Mouse (Mus musculus) forebrain, embryonic 16.5 days (tissue): ENCODE data around the gene Ebpl. TPM values are rescaled to one million over a fixed set of nuclear protein-coding genes. Genes with fewer than 3 reads are reported as not detected.

Experiments
- ATAC-seq: fragments of 200-750 bp; cut with Nextera tagmentation; 2 replicates; pipeline ENCODE4 v1.8.0; 2017; ENCODE audit warnings: mild to moderate bottlenecking, moderate library complexity
- H3K27ac ChIP-seq: fragments of 300-500 bp; sonication (generic); 2 replicates; pipeline ENCODE4 v1.5.1; 2014; ENCODE audit warnings: low read length, control low read depth
- H3K27me3 ChIP-seq: fragments of 300-500 bp; sonication (generic); replicated peaks from 2 replicates; pipeline ENCODE4 v1.6.1; 2014; ENCODE audit warnings: low read length; ENCODE audit not compliant: control insufficient read depth, insufficient read depth
- H3K36me3 ChIP-seq: fragments of 300-500 bp; sonication (generic); 2 replicates; pipeline ENCODE4 v1.6.1; 2014; ENCODE audit not compliant: control insufficient read depth, insufficient read depth
- H3K4me1 ChIP-seq: fragments of 300-500 bp; sonication (generic); replicated peaks from 2 replicates; pipeline ENCODE4 v1.6.1; 2014; ENCODE audit warnings: low read length; ENCODE audit not compliant: control insufficient read depth, insufficient read depth
- H3K4me2 ChIP-seq: fragments of 300-500 bp; sonication (generic); 2 replicates; pipeline ENCODE4 v1.6.1; 2014; ENCODE audit warnings: mild to moderate bottlenecking, low read length, control low read depth
- H3K4me3 ChIP-seq: fragments of 300-500 bp; sonication (generic); replicated peaks from 2 replicates; pipeline ENCODE4 v1.5.1; 2014; ENCODE audit warnings: mild to moderate bottlenecking, low read length, control low read depth
- H3K9ac ChIP-seq: fragments of 300-500 bp; sonication (generic); replicated peaks from 2 replicates; pipeline ENCODE4 v1.6.1; 2014; ENCODE audit warnings: low read depth, low read length, control low read depth
- H3K9me3 ChIP-seq: fragments of 300-500 bp; sonication (generic); 2 replicates; pipeline ENCODE4 v1.6.1; 2016; ENCODE audit warnings: low read length; ENCODE audit not compliant: control insufficient read depth
- WGBS: fragments of 180-500 bp; shearing (Covaris S2); extraction: QIAGEN DNeasy Blood & Tissue Kit; methylation state at CpG from one replicate; pipeline ENCODE4 v1.1.7; 2014; 5-methylcytosine and 5-hydroxymethylcytosine counted together
- polyA plus RNA-seq: library from polyadenylated mRNA; unstranded; fragments of >200 nt; fragmentation: Nextera tagmentation; extraction: Ambion mirVana; gene quantifications from 2 replicates; pipeline ENCODE4 v1.2.1, GENCODE M21; 2015

Gene Ebpl
- polyA plus RNA-seq, 1 experiment from 2014 or later = 10.3 TPM

DNA sequence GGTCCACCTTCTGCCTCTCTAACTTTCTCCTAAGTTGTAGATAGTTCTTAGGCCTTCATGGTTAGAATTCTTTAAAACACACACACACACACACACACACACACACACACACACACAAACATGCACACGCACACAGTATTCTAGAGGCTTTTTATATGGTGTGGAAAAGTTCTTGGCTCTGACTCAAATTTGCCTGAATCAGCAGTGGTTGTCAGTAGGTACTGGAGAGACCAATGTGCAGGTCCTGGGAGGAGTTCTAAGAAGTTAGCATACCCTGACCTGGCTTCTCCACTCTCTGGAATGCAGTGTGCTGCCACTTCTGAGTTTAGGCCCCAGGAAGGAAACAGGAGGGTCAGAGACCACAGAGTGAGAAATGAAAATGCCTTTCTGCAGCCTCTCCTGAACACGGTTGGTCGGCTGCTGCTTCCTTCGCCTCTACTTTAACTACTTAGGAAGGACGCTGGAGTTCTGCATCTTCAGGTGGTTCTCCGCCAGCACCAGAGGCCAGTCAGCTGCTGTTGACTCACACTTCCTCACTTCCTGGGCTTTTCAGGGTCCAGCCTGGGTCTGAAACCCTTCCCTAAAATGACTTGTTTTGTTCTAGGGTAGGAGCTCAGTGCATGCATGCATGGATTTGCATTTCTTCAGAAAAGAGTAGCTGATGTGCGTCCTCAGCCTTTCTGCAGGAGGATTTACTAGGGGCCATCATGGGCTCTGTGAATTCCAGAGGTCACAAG is 50.0 kb downstream of the Ebpl start:
- WGBS = 81% methylated on average over 7 of the region's 7 CpGs
- Histone ChIP-seq H3K4me1 (peaks cover 5% of the 10 kb centered on the region; the same call in 1 of the 2 replicates), H3K4me2 (no peak overlapping the region), H3K9me3 (no peaks in the 10 kb centered on the region), H3K9ac (no peak overlapping the region), H3K27ac (no peak overlapping the region), H3K4me3 (no peak overlapping the region), H3K27me3 (no peaks in the 10 kb centered on the region), H3K36me3 (no peaks in the 10 kb centered on the region)
- no peak for ATAC-seq

DNA sequence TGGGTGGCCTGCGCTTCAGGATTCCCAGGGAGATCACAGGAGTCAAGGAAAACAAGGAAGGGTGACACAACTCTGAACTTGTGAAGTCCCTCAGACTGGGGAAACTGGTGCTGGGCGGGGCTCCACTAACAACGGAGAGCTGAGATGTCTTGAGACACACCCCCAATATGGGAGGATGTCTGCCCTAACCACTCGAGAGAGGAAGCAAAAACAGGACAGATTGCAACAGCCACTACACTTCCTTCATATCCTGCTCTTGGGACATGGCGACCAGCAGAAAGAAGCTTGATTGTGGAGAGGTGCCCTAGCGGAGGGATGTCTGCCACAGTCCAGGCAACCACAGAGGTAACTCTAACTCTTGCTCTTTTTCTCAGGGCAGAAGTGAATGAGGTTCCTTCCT is 50.6 kb downstream of the Ebpl start, which contains the start of gene Arl11:
Gene Arl11 (plus strand): TSS at position 161 of the 400 bp plus-strand sequence.
- Histone ChIP-seq H3K27ac (no peak within 1 kb of the TSS), H3K4me1 (peaks cover 5% of the 10 kb centered on the region; the same call in 1 of the 2 replicates), H3K9ac (no peak within 1 kb of the TSS), H3K27me3 (no peaks in the 10 kb centered on the region), H3K9me3 (no peaks in the 10 kb centered on the region), H3K4me2 (no peak within 1 kb of the TSS), H3K36me3 (no peaks in the 10 kb centered on the region), H3K4me3 (no peak within 1 kb of the TSS)
- WGBS = 74% methylated on average over 6 of the region's 6 CpGs
- no peak for ATAC-seq

DNA sequence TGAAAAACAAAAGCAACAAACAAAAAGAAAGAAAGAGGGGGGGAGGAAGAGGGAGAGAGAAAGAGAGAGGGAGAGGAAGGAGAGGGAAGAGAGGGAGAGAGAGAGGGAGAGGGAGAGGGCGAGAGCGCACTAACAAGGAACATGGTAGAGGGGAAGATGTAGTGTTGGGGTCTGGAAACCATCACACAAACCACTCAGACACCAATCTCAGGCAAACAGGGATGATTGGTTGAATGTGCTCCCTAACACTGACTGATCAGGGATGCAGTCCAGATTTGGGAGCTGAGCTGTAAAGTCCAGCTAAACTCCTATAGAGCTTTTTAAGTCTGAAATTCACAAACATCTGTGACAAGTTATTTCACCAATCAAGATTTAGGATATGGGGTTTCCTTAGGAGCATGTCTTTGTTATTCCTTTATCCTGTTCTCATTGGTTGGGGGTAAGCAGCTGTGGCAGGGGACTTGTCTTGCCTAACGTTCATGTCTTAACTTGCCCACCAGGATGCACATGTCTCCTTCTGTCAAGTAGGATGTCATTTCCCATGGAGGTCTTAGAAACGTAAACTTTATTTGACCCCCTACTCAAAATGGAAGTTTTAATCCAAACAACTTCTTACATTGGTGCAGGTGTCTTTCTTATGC is 56.1 kb downstream of the Ebpl start:
- Histone ChIP-seq H3K9ac (no peak overlapping the region), H3K27me3 (no peaks in the 10 kb centered on the region), H3K27ac (no peak overlapping the region), H3K9me3 (no peaks in the 10 kb centered on the region), H3K36me3 (no peaks in the 10 kb centered on the region), H3K4me2 (no peak overlapping the region), H3K4me1 (no peaks in the 10 kb centered on the region), H3K4me3 (no peak overlapping the region)
- WGBS = 80% methylated on average over 4 of the region's 4 CpGs
- no peak for ATAC-seq

DNA sequence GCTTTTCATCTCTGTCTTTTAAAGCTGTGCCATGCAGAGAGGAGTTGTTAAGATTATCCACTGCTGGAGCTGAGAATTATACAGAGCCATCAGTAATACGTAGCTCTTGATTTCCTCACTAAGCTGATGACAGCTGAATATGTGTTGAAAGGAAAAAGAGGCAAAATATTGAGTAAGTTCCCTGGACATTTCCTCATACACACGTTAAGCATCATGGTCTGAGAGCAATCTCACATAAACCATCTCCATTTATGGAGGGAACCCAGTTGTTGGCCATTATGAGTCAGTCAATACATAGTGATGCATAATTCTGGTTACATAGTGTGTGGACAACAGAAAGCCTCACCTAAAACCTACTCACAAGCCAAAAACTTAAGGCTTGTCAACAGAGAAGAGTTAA is 57.8 kb downstream of the Ebpl start:
- Histone ChIP-seq H3K27ac (no peak overlapping the region), H3K4me2 (no peak overlapping the region), H3K9me3 (no peaks in the 10 kb centered on the region), H3K9ac (no peak overlapping the region), H3K36me3 (no peaks in the 10 kb centered on the region), H3K27me3 (no peaks in the 10 kb centered on the region), H3K4me3 (no peak overlapping the region), H3K4me1 (no peaks in the 10 kb centered on the region)
- 72% methylated on average over 2 of the region's 2 CpGs for WGBS
- ATAC-seq = no peak

DNA sequence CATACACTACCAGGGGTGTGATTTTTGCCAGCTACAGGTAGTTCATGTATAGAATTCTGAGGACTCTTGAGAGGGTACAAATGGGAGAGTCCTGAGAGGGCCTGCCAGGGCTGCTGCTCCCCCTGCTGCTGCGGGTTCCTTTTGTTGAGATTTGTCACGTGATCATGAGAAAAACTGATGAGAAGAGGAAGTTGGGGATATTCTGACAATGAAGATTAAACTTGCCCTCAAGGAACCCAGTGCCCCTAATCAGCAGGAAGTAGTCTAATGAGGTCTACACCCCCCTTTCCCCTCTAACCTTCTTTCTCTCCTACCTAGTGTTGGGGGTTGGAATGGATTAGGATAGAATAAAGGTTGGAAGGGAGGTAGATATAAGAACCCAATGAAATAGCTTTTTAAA is 58.9 kb downstream of the Ebpl start:
- Histone ChIP-seq H3K4me3 (no peak overlapping the region), H3K4me1 (no peaks in the 10 kb centered on the region), H3K27ac (no peak overlapping the region), H3K9ac (no peak overlapping the region), H3K36me3 (no peaks in the 10 kb centered on the region), H3K9me3 (no peaks in the 10 kb centered on the region), H3K4me2 (no peak overlapping the region), H3K27me3 (no peaks in the 10 kb centered on the region)
- 44% methylated on average over 2 of the region's 2 CpGs for WGBS
- no peak for ATAC-seq

DNA sequence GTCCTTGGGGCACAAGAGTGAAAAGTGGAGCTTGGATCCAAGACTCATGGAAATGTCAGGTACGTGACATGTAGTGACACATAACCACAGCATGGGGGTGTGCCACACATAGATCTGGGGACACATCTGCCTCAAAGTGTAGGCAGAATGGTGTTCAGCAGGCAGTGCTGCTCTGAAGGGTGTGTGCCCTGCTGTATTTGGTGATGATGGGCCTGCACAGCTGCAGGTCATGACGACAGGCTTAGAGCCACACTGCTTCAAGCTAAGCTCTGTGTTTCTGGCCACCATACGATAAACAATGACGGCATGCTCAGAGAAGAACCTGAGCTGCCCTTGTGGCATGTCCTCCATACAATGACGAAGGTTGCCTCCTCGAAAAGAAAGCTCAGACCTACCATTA is 60.4 kb downstream of the Ebpl start:
- Histone ChIP-seq H3K36me3 (no peaks in the 10 kb centered on the region), H3K9ac (no peak overlapping the region), H3K9me3 (no peaks in the 10 kb centered on the region), H3K4me2 (no peak overlapping the region), H3K27ac (no peak overlapping the region), H3K4me1 (no peaks in the 10 kb centered on the region), H3K4me3 (no peak overlapping the region), H3K27me3 (no peaks in the 10 kb centered on the region)
- 94% methylated on average over 6 of the region's 6 CpGs for WGBS
- ATAC-seq = no peak

DNA sequence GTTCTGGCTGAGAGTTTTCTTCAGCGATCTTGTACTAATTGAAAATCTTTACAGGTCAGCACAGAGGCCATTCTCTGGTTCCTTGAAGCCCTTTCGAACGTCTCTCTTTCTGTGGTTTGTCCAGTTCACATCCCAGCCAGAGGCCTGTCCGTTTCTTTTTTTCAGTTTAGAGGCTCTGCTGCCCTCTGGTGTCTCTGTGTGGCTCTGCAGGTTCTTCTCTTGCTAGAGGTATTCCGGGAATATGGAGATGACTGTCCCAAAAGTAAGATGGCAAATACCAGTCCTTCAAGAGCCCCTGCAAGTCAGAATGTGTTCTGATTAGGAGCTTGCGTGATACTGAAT is 65.5 kb downstream of the Ebpl start:
- no peaks in the 10 kb centered on the region for H3K36me3 ChIP-seq
- H3K4me3 ChIP-seq = no peak overlapping the region
- no peak for ATAC-seq
- H3K9me3 ChIP-seq = no peaks in the 10 kb centered on the region
- peaks cover 6% of the 10 kb centered on the region for H3K4me1 ChIP-seq
- 14% methylated on average over 6 of the region's 6 CpGs for WGBS
- H3K4me2 ChIP-seq = peak overlapping the region; percentile 25; the same call in 1 of the 2 replicates
- no peak overlapping the region for H3K9ac ChIP-seq
- H3K27ac ChIP-seq = no peak overlapping the region
- no peaks in the 10 kb centered on the region for H3K27me3 ChIP-seq

DNA sequence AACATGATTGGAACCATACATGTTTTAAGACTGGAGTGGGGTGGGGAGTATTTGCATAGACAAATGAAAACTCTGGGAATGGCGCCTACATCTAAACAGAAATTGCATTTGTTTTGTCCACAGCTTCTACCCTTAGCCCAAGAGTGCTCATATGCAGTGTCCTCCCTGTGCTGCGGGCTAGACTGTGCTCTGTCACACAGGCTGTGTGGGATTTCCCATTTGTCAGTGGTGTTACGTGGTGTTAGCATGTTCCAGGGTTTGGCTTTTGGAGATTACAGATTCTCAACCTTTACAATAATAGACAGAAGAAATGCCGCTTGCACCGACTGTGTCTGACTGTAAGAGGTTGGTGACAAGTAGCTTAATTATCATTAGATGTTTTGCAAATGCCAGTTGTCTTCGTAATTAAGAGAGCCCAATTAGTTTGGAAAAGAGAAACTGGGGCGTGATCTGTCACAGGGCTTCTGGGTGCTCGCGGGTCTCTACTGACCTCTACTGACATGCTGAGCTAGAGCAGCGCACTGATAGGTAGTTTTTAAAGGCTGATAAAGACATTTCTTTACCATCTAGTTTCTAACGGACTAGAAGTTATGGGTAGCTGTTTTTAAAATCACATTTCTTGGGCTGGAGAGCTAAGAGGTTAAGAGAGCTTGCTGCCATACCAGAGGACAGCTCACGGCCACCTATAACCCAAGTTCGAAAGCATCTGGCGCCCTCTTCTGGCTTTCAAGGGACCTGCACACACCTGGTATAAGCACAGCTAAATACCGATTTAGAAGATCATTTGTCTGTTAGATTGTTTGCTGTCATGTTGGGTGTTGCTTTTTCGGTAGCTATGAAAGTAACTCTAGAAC is 66.1 kb downstream of the Ebpl start:
- ATAC-seq = peak; percentile 87
- 30% methylated on average over 16 of the region's 16 CpGs for WGBS

DNA sequence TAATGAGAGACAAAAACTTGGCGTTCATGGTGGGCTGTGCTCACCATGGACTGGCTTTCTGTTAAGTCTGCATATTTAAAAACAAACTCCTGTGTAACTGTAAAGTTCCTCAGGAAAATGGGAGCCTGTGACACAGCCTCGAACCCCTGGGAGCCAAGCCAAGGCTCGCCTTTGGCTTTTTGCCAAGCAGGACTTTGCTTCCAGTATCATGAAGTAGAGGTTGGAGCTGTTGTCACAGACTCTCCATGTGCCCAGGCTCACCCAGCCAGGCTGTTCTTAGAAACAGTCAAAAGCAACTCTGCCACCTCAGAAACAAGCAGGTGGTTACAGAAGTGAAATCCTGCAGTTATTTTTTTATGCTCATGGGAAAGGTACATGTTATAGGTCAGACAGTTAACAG is 69.6 kb downstream of the Ebpl start:
- 35% methylated on average over 3 of the region's 3 CpGs for WGBS
- no peak overlapping the region for H3K9ac ChIP-seq
- no peak for ATAC-seq
- no peaks in the 10 kb centered on the region for H3K36me3 ChIP-seq
- no peaks in the 10 kb centered on the region for H3K9me3 ChIP-seq
- no peak overlapping the region for H3K4me2 ChIP-seq
- H3K4me1 ChIP-seq = peaks cover 6% of the 10 kb centered on the region
- no peaks in the 10 kb centered on the region for H3K27me3 ChIP-seq
- no peak overlapping the region for H3K4me3 ChIP-seq
- no peak overlapping the region for H3K27ac ChIP-seq

More for the DNA sequence above, 66.1 kb downstream of the Ebpl start:
- Histone ChIP-seq H3K36me3 (no peaks in the 10 kb centered on the region), H3K9me3 (no peaks in the 10 kb centered on the region), H3K4me3 (no peak overlapping the region), H3K4me2 (peak overlapping the region; percentile 25; the same call in 1 of the 2 replicates), H3K27ac (no peak overlapping the region), H3K27me3 (no peaks in the 10 kb centered on the region), H3K9ac (no peak overlapping the region), H3K4me1 (peaks cover 6% of the 10 kb centered on the region)
